Mouse (Mus musculus) heart, postnatal 25 days (tissue): Measurements from ENCODE around the gene Psenen. TPM values are rescaled to one million over a fixed set of nuclear protein-coding genes. Genes with fewer than 3 reads are reported as not detected.
A peak's percentile ranks its signal among the peaks of the same experiment; 100 is the strongest.

Source experiments
- DNase-seq: peaks from one replicate; pipeline ENCODE4 v3.0.0; 2022; ENCODE audit warnings: low spot score
- intact Hi-C: fragments of 180-260 bp; cut with DNase I; formaldehyde crosslinking; loops from one replicate; pipeline ENCODE4 v1.15.1; 2025
- total RNA-seq, 2 experiments: library from RNA; stranded (reverse); gene quantifications; 2 replicates each; pipeline ENCODE4 v1.2.3; 2021

Psenen gene
- total RNA-seq, 2 experiments from 2014 or later: 61.2 to 70.3 TPM

DNA sequence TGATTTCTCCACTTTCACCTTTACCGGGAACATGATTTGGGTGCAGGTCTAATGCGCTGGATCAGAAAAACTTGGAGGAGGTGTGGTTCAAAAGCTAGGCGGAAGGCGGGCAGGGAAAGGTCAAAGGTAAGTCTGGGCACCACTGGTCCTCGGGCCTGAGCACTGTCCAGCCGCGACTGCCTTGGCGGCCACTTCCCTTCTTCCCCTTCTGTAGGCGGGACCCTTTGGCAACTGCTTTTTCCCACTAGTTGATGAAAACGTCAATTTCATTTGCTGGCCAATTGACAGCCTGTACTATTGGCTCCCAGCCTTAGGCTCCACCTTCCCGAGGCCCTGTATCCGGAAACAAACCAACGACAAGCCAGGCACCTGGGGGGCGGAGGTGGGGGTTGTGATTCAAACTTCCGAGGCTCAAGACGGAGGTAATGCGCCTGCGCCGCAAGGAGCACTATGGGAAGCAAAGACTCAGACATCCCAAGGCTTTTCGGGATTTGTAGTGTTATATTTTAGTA, 3.9 kb downstream of the Psenen start, which contains the start of gene Lin37:
Gene Lin37 (minus strand): TSS at position 396 of the 512 bp plus-strand sequence.
- intact Hi-C loops: no loop called here
- DNase-seq: peak; percentile 98

DNA sequence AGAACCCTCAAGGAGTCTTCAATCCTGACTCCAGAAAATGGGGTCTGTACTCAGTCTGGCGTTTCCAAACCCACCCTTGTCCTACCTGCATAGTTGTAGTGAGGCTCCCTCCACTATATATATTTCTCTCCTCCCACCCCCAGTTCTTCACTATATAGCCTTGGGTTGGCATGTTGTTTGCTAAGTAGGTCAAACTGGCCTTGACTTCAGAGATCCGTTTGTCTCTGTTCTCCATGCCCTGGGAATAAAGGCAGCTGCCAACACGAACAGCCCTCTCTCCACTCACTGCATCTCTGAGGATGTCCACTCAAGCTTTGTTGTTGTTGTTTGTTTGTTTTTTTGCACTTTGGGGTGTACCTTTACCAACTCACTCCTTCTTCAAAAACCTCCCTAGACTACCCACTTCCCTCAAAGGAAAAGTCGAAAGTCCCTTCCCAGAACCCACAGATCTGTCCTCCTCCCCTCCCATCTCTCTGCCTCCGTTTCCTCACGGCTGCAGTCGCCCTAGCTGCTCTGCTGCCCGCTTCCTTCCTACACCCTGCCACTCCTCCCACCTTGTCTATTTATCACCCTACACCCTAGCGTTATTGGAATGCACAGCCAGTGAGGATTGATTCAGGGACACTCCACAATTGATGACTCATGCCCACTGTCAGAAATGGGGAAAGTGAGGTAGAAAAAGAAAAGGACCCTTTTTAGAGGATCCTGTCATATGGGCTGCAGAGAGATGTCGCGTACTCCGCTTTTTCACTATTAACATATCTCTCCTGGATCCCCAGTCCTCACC, 4.6 kb downstream of the Psenen start:
- no peak for DNase-seq
- intact Hi-C loops: no loop called here

DNA sequence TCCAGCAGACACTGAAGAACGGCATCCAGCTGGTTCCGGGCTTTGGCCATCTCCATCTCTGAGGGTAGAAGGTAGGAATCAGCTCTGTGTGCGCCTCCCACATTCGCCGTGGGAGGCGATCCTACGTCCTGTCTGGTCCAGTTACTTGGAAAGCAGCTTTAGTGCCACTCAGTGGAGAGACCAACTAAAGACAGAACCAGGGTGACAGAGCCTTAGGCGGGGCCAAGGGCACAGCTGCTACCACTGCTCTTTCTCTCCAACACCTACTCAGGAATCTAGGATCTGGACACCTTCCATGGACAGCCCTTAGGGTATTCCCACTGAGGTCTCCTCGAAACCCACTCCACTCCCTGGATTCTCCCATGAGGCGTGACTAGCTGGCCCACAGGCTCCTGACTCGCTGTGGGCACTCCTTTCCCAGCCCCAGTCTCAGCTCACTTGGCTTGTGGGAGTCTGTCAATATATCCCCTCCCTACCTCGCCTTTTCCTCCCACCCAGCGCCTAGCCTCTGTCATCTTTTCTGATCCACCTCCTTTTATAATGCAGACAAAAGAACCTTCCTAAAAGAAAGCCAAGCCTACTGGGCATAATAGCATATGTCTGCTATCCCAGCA, 5.4 kb downstream of the Psenen start:
- no peak for DNase-seq
- intact Hi-C loops: no loop called here

DNA sequence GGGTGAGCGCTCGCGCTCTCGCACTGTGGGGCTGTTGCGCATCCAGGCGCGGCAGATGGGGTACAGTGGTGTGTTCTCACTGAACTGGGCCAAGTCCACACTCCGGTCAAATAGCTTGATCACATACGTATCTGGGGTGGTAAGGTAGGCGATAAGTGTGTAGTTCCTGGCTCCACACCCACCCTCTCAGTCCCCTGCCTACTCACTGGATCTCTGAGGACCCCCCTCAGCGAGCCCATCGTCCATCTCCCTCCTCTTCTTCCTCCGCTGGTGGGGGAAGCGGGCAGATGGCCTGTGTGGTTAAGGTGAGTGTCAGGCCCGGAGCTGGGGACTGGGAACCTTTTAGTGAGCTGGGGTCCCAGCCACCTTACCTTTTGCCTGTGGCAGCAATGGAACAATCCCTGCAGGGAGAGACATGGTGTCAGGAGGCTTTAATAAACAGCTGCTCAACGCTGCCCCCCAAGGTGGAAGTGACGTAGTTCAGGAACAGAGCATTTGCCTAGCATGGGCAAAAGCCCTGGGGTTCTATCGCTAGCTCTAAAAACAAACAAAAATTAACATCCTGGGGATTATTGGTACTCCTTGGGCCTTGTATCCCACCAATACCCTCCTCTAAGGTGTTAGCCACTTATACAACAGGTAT, 6.4 kb downstream of the Psenen start:
- no peak for DNase-seq
- intact Hi-C loops: no loop called here

DNA sequence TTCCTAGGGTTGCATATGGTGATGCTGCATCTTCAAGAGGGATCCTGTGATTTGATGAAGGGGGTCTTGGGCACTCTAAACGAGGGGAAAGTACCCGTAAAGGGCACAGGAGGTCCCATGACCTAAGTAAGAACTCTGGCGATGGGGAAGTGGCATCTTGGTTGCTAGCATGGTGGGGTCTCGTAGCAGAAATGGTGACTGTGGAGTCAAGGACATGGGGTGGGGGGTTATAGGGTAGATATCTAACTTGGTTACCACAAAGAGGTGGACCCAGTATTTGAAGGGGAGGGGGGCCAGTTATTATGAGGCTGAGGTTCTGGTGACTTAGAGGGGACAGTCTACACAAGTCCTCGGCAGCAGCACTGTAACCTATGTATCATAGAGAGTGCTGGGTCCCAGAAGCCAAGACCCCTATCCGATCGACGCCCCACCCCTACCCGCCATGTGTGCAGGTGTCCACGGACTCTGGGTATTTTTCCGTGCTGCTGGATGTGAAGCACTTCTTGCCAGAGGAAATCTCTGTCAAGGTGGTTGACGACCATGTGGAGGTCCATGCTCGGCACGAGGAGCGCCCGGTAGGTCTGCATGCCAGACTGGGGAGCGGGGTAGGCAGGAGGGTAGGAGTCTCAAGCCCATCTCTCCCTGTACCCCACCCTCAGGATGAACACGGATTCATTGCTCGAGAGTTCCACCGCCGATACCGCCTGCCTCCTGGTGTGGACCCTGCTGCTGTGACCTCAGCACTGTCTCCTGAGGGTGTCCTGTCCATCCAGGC, 9.4 kb downstream of the Psenen start:
- intact Hi-C loops: no loop called here
- DNase-seq: no peak

DNA sequence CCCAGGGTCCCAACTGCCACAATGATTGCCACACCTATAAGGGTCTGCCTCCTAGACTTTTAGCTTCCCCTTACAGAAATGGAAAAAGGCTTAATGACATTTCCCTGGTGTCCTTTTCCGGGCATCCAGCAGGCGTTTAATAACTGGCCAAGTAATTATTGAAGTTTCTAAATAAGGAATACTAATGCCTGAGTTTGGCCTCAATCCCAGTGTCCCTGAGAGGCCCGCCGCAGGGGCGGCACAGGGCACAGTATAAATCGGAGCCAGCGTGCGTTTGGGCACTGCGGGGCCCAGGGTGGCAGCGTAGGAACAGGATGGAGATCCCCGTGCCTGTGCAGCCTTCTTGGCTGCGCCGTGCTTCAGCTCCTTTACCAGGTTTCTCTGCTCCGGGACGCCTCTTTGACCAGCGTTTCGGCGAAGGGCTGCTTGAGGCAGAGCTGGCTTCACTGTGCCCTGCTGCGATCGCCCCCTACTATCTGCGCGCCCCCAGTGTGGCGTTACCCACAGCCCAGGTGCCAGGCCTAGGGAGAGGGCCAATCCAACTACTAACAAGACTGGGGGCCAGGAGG, 10.3 kb downstream of the Psenen start:
- intact Hi-C loops: no loop called here
- DNase-seq: peak; percentile 44

DNA sequence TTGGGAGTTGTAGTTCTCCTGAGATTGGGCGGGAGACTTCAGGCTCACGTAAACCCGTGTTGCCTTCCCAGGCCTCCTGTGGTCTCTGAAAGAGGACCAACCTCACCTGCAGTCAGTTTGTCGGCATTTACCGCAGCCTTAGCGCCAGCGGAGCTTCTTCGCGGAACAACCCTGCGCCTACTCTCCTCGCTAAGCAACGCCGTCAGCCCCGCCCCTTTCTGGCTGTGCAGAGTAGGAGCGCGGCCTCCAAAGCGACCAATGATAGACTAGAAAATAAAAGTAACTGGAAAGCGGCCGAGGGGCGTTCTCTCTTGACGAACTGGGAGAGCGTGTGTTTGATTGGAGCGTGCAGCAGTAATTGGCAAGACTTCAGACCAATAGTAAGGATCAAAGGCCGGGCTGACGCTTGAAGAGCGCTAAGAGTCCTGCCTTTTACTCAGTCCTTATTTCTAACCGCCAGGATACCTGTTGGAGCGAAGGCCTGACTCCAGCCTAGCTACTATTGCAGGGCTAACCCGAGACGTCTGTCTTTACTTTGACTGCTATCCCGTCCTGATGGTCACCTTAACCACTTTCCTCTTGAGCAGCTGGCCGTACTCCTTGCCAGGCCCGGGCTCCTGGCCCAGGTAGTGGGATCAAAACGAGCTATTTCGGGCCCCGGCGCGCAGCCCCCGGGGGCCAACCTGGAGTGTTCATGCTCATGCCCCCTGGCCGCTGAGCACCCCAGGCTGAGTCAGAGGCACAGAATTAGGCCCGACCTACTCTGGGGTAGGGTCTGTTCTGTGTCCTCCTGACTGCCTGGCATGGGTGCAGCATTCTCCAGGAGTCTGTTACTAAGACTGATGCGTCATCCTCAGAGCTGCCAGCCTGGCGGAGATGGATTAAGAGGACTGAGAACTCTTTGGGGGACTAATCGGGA, 11.1 kb downstream of the Psenen start, which contains the start of the genes Hspb6 and Proser3:
Gene Hspb6 (plus strand): TSS at position 77 of the 919 bp plus-strand sequence.
Gene Proser3 (minus strand): TSS at position 198 of the 919 bp plus-strand sequence.
- intact Hi-C loops: no loop called here
- DNase-seq: peak; percentile 95

DNA sequence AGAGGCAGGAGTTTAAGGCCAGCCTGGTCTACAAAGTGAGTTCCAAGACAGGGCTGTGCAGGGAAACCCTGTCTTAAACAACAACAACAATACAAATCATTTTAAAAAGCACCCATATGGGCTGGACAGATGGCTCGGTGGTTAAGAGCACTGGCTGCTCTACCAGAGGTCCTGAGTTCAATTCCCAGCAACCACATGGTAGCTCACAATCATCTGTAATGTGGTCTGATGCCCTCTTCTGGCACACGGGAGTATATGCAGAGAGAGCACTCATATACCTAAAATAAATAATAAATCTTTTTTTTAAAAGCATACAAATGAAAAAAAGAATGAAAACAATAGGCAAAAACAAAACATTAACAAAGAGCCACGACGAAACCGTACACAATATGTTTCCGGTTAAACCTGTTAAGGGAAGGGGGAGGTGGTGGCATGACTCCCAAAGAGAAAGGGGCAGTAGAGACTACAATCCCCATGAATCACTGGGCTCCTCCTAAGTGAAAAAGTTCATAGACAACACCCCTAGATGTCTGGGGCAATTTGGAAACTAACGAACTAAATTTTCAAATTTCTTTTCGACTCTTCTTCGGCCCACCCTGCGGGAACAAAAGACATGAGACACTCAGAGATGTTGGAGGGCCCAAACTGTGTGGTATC, 11.9 kb downstream of the Psenen start:
- intact Hi-C loops: no loop called here
- no peak for DNase-seq

DNA sequence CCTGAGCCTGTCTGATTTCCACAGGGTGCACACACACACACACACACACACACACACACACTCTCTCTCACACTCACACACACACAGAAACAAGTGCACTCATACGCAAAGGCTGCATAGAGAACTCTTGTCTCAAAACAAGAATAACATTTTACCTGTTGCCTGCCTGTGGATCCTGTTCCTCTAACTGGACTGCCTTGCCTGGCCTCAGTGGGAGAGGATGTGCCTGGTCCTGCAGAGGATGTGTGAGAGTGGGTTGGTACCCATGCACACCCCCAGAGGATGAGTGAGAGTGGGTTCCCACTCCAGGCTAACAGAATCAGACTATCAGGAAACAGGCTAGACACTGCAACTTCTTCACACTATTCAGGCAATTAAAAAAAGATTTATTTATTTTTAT, 12.8 kb downstream of the Psenen start:
- intact Hi-C loops: no loop called here
- no peak for DNase-seq

DNA sequence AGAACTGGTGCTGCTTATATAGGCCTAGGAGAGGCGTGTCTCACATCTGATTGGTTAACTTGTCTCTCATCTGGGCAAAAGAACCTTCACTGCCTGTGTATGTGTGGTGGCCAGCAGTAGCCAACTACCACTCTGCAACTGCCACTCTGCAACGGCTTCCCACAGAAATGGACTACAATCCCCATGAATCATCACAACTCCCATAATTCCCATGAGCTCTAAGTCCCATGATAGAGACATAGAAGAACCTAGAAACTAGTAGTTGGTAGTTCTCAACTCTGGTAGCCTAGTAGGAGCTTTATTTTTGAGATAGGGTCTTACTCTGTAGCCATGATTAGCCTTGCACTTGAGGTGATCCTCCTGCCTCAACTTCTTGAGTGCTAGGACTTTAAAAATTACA, 13.5 kb downstream of the Psenen start:
- intact Hi-C loops: loop anchor here (5.0 kb wide), 1 partner anchor 58 kb away; the partner anchor contains the start of gene Prodh2
- no peak for DNase-seq

DNA sequence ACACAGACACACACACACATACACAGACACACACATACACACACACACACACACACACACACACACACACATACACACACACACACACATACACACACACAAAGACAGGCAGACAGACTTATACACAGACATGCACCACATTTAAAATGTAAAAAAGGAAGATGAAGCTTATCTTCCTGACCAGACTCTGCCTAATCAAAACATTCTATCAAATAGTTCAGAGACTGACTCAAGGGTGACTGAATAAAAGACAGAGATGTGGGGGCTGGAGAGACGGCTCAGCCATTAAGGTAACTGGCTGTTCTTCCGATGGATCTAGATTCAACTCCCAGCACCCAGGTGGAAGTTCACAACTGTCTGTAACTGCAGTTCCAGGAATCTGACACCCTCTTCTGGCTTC, 19.1 kb downstream of the Psenen start:
- DNase-seq: no peak
- intact Hi-C loops: no loop called here

DNA sequence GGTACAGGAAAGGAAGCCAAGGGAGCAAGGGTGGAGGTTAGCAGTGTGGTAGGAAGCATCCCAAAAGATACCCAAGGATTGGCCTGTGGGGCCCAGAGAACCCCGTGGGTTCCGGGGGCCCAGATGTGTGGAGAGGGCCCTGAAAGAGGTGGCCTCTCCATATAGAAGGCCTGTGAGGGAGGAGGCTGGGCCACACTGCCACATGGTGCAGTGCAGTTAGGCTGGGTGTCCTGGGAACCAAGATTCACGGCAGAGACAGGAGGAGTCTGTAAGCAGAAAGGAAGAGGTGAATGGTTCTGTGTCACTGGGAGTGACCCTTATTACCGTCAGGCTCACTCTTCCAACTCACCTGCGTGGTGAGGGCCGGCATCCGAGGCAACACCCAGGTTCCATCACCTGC, 22.9 kb downstream of the Psenen start:
- intact Hi-C loops: no loop called here
- no peak for DNase-seq

DNA sequence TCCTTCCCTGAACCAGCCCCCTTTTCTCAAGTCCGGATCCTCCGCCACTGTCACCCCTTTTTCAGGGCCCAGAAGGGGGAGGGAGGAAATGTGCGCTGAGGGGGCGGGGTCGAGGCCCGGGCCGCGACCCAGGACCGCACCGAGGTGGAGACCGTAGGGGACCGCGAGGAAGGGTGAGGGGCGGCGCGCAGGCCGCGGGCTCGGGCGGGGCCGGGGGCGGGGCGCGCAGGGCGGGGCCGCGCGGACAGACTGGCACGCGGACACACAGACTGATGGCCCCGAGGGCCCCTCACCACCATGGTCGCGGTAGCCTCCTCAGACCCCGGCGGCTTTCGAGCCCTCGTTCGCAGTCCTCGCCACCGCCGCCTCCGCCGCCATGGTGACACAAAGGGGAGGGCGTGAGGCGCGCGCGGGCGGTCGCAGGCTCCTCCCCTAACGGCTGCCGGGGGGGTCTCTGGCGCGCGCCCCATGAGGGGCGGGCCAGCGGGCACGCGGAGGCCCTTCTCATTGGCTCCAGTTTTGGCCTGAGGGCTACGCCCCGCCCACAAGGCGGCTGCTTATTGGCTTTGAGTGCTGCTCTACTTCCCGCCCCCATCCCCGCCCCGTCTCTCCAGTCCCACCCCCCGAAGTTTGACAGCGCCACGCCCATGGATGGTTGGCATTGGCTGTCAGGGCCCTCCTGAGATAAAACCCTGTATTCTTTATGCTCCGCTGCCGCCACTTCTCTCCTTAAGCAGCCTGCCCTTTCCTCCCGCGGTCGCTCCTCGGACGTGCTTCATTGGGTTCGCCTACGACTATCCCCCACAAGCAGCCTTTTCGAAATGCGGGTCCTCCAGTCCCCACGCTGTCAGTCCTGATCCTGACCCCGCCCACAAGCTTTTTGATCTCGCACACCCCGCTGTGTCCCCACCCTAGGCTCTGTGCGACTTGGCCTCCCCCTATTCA, 28.5 kb downstream of the Psenen start, which contains the start of gene Arhgap33:
Gene Arhgap33 (minus strand): TSS at position 428 of the 945 bp plus-strand sequence.
- DNase-seq: peak; percentile 90
- intact Hi-C loops: no loop called here

DNA sequence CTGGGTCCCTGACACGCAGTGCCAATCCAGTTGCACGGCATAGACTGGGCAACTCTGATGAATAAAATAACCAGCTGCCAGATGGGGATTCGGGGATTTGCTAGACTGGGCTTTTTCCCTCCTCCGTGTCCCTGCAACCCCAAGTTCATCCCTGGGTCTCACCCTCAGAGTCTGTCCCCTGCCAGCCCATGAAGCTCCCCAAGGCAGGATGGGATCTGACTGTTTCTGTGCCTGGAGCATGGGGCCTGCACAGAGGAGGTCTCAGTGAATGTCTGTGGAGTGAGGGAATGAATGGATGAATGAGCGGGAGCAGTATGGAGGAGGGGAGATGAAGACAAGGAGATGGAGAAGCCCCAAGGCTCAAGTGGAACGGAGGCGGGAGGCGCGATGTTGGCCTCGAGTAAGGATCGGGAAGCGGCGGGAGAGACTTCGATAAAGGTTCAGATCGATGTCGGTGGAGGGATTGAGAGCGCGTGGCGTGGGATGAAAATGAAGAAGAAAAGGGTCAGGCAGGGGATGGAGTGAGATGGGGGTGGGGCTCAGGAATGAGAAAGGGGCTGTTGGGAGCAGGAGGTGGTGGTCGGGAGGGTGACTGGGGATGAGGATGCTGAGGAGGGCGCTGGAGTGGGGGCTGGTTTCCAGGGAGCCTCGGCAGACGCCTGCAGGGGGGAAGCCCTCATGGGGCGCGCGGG, 29.3 kb downstream of the Psenen start:
- intact Hi-C loops: no loop called here
- no peak for DNase-seq

DNA sequence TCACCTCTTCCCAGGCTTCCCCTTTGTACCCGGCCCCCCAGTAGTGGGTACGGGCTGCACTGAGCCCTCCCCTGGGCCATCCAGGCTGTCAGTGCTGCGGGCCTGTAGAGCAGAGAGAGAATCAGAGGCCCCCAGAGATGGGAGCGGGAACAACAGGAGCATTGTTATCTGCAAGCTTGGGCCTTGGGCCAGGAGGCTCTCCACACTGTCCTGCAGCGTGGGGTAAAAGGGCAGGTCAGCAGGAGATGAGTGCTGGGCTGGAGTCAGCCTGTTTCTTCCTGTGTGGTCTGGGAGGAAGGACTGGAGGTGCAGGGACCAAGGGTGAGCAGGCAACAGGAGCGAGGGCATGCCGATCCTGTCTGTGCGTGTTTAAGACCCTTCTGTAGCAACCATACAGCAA, 30.5 kb downstream of the Psenen start:
- no peak for DNase-seq
- intact Hi-C loops: no loop called here

DNA sequence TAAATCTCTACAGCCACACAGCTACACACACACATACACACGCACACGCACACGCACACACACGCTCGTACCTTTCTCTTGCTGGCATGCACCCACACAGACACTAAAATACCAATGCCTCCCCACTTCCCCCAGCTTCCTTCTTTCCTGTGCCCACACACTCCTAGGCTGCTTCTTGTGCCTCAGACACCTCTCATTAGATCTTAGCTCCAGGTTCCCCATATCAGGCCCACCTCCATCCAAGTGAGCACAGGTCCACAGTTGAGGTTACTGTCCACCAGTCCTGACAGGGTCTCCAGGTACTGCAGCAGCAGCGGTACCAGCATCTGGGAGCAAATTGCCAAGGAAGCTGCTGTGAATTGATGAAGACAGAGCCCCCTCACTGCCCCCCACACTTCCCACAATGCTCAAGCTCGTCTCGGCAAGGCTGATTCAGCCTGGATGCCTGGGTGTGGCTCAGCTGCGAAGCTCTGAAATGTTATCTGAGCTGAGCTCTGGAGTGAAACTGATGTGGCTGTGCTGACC, 32.1 kb downstream of the Psenen start:
- intact Hi-C loops: no loop called here
- no peak for DNase-seq
